Mouse (Mus musculus): ENCODE measurements around the gene Dohh. TPM values are rescaled to one million over a fixed set of nuclear protein-coding genes. Genes with fewer than 3 reads are reported as not detected.

The Dohh gene
- polyA plus RNA-seq, 1 experiment from 2014 or later = 98.7 TPM

DNA sequence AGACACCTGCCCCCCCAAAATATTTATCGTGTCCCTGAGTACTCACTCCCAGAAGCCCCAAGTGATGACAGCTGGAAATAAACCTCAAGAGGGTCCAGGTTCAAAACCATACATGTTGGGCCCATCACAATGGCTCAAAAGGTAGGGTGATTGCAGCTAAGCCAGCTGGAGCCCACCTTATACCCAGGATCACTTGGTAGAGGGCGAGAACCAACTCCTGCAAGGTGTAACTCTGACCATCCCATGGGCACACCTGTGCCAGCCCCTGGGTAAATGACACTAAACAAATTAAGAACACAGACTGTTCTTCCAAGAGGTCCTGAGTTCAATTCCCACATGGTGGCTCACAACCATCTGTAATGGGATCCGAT lies 5.1 kb upstream of the Dohh start:
- WGBS = 62% methylated on average over 3 of the region's 3 CpGs

DNA sequence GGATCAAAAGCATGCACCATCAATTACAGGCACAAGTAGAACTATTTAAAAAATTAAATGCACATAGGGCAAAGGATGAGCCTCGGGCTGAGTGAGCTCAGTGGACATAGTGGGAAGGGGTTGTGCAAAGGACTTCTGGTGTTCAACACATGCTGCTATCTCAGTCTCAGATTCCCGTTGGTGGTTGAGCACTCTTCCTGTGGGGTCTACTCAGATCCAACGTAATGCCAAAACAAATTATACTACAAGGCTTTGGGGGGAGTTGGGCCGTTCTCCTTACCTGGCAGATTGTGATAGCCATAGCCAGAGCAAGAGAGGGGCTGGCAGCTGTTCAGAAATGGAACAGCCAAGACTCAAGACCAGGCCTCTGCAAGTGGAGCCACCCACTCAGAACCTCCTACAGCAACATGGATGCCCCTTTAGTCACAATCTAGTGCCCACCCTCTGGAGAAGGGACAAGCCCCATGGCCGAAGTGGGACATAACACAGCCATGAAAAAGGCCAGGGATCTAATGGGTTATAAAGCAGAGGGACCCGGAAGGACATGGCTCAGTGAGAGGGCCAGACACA lies 4.3 kb upstream of the Dohh start:
- DNase-seq (ENCODE audit: low spot score) = no peak
- peaks cover 19% of the 10 kb centered on the region for H3K36me3 ChIP-seq
- peaks cover 36% of the 10 kb centered on the region for H3K4me1 ChIP-seq
- H3K9me3 ChIP-seq (replicated peaks) = no peaks in the 10 kb centered on the region
- H3K27ac ChIP-seq (replicated peaks) = peak overlapping the region; percentile 97
- no peak overlapping the region for H3K4me3 ChIP-seq
- no peaks in the 10 kb centered on the region for H3K27me3 ChIP-seq (ENCODE audit: low read depth, poor library complexity, severe bottlenecking)
- WGBS = 90% methylated on average over 6 of the region's 6 CpGs

More for the DNA sequence above, 5.1 kb upstream of the Dohh start:
- no peaks in the 10 kb centered on the region for H3K27me3 ChIP-seq (ENCODE audit: low read depth, poor library complexity, severe bottlenecking)
- H3K4me1 ChIP-seq = peaks cover 32% of the 10 kb centered on the region
- peak overlapping the region; percentile 93 for H3K4me3 ChIP-seq
- DNase-seq (ENCODE audit: low spot score) = no peak
- H3K36me3 ChIP-seq = peaks cover 25% of the 10 kb centered on the region
- no peaks in the 10 kb centered on the region for H3K9me3 ChIP-seq (replicated peaks)
- peak overlapping the region; percentile 97 for H3K27ac ChIP-seq (replicated peaks)

DNA sequence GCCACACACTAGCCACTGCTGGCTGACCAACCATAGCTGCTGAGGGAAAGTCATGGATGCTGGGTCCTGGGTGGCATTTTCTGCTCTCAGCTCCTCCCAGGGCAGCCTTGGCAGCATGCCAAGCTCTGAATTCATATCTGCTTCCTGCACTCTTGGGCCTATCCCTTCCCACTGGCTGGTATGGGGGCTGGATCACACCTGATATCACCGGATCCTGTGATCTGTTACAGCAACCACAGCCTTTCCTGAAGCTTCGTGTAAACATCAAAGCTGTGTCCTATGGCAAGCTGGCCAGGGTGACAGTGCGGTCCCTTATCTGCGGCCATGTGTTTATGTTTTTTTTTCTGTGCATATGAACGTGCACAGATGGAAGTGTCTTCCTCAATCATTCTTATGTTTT lies 2.2 kb upstream of the Dohh start:
- DNase-seq (ENCODE audit: low spot score) = no peak
- Histone ChIP-seq H3K36me3 (peaks cover 15% of the 10 kb centered on the region), H3K9me3 (replicated peaks) (no peaks in the 10 kb centered on the region), H3K27me3 (ENCODE audit: low read depth, poor library complexity, severe bottlenecking) (no peaks in the 10 kb centered on the region), H3K27ac (replicated peaks) (no peak overlapping the region), H3K4me1 (peaks cover 34% of the 10 kb centered on the region), H3K4me3 (no peak overlapping the region)
- 88% methylated on average over 5 of the region's 5 CpGs for WGBS

DNA sequence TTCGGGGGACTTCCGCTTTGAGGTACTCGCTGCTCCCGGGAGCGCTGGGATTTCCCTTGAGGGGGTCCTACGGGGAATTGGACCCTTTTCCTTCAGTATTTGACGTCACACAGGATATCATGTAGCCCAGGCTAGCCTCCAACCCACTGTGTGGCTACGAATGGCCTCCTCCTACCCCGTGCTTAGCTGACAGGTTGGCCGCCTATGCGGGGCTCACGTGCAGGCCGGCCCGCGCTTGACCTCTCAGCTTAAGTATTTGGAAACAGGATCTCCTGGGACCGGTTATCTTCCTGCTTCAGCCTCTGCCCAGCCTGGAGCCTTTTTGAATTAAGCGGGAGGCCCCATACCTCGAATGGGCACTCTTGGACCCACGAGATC lies 366 bp downstream of the Dohh start:
- Histone ChIP-seq H3K4me1 (peaks cover 28% of the 10 kb centered on the region), H3K4me3 (peak overlapping the region; percentile 87), H3K9me3 (replicated peaks) (no peaks in the 10 kb centered on the region), H3K36me3 (peaks cover 38% of the 10 kb centered on the region), H3K27me3 (ENCODE audit: low read depth, poor library complexity, severe bottlenecking) (no peaks in the 10 kb centered on the region), H3K27ac (replicated peaks) (peak overlapping the region; percentile 89)
- WGBS = under 1% methylated on average over 19 of the region's 19 CpGs
- no peak for DNase-seq (ENCODE audit: low spot score)

DNA sequence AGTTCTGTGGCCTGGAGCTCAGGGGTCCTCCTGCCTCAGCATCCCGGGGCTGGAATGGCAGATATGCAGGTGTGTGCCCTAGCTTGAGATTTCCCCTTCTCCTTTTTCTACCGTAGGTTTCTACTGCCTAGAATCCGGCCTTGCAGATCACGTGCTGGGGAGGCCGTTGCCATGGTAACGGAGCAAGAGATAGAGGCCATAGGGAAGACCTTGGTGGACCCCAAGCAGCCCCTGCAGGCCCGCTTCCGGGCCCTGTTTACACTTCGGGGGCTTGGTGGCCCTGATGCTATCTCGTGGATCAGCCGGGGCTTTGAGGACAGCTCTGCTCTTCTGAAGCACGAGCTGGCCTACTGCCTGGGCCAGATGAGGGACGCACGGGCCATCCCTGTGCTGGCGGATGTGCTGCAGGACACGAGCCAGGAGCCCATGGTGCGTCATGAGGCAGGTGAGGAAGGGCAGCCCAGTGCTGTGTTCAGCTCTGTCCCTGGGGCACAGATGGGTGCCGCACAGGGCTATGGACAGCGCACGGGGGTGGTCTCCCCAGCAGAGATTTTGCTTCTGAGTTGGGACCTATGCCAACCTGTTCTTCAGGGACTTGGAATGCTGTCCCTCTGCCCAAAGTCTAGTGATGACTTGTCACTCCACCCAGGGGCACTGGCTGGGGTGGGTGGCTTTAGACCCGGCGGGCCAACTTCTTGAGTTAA lies 1.5 kb downstream of the Dohh start:
- DNase-seq (ENCODE audit: low spot score) = no peak
- 88% methylated on average over 22 of the region's 22 CpGs for WGBS
- H3K4me1 ChIP-seq = peaks cover 39% of the 10 kb centered on the region
- no peaks in the 10 kb centered on the region for H3K9me3 ChIP-seq (replicated peaks)
- H3K27ac ChIP-seq (replicated peaks) = 0 out of 2 replicates have a peak overlapping the region, but pooled peaks have one; percentile 89
- H3K36me3 ChIP-seq = peaks cover 44% of the 10 kb centered on the region
- no peaks in the 10 kb centered on the region for H3K27me3 ChIP-seq (ENCODE audit: low read depth, poor library complexity, severe bottlenecking)
- peak overlapping the region; percentile 87 for H3K4me3 ChIP-seq

DNA sequence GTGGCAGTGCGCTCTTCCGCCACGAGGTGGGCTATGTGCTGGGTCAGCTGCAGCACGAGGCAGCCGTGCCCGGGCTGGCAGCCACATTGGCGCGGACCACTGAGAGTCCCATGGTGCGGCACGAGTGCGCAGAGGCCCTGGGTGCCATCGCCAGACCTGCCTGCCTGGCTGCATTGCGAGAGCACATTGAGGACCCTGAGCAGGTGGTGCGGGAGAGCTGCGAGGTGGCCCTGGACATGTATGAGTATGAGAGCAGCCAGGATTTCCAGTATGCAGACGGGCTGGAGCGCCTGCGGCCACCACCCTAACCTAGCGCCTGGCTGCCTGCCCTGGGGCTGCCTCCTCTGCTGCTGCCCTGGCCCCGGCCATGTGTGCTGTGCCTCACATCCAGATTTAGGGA lies 3.5 kb downstream of the Dohh start:
- H3K4me1 ChIP-seq = peaks cover 41% of the 10 kb centered on the region
- H3K36me3 ChIP-seq = peaks cover 50% of the 10 kb centered on the region
- no peaks in the 10 kb centered on the region for H3K27me3 ChIP-seq (ENCODE audit: low read depth, poor library complexity, severe bottlenecking)
- WGBS = 96% methylated on average over 20 of the region's 20 CpGs
- H3K9me3 ChIP-seq (replicated peaks) = no peaks in the 10 kb centered on the region
- DNase-seq (ENCODE audit: low spot score) = no peak
- no peak overlapping the region for H3K27ac ChIP-seq (replicated peaks)
- 0 out of 2 replicates have a peak overlapping the region, but pooled peaks have one; percentile 17 for H3K4me3 ChIP-seq

DNA sequence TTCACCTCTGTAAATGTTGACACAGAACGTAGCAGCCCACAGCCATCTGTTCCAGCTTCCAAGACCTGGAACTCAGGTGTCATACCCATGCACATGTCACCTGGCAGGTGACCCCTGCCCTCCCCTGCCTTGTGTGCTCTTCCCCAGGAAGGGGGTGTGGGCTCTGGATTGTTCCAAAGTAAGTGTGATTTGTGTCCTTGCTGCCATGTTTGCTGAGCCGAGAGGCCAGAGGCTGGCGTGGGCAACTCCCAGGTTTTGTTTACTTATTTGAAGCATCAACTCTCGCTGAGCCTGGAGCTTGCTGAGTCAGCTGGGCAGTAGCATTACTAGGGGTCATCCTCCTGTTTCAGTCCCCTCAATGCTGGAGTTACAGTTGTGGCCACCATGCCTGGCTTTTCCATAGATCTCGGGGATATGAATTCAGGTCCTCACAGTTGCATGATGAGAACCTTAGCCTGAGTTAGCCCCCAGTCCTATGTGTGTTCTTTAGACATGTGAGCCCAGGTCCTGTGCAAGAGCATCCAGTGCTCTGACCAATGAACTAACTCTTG lies 4.4 kb downstream of the Dohh start, which contains the start of gene Gm48552:
Gene Gm48552, plus strand, starts transcription at position 501 of the 551 bp plus-strand sequence.
- peaks cover 50% of the 10 kb centered on the region for H3K36me3 ChIP-seq
- peak within 1 kb of the TSS; percentile 58 for H3K27ac ChIP-seq (replicated peaks)
- no peaks in the 10 kb centered on the region for H3K27me3 ChIP-seq (ENCODE audit: low read depth, poor library complexity, severe bottlenecking)
- H3K4me1 ChIP-seq = peaks cover 50% of the 10 kb centered on the region
- WGBS = 89% methylated on average over 5 of the region's 5 CpGs
- 0 out of 2 replicates have a peak within 1 kb of the TSS, but pooled peaks have one; percentile 17 for H3K4me3 ChIP-seq
- DNase-seq (ENCODE audit: low spot score) = no peak
- no peaks in the 10 kb centered on the region for H3K9me3 ChIP-seq (replicated peaks)

DNA sequence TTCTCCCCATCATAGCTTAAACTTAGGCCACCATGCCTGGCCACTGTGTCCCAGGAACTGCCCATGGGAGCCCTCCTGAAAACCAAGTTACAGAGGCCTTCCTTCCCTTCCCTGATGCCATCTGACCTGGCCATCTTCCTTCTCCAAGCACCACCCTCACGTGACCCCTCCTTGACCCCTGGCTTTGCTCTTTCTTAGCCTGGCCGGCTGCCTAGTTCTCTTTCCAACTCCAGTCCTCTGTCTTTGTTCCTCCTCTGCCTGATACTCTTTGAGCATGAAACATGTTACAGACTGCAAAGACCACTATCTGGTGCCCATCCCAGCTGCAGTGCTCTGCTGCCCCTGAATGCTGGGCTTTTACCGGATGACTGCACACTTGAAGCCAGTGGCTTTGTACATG lies 5.1 kb downstream of the Dohh start:
- Histone ChIP-seq H3K27ac (replicated peaks) (peak overlapping the region; percentile 58), H3K9me3 (replicated peaks) (no peaks in the 10 kb centered on the region), H3K27me3 (ENCODE audit: low read depth, poor library complexity, severe bottlenecking) (0 out of 2 replicates have a peak, but pooled peaks cover 4% of the 10 kb centered on the region), H3K4me1 (peaks cover 57% of the 10 kb centered on the region), H3K4me3 (no peak overlapping the region), H3K36me3 (peaks cover 50% of the 10 kb centered on the region)
- DNase-seq (ENCODE audit: low spot score) = no peak
- 51% methylated on average over 3 of the region's 3 CpGs for WGBS

DNA sequence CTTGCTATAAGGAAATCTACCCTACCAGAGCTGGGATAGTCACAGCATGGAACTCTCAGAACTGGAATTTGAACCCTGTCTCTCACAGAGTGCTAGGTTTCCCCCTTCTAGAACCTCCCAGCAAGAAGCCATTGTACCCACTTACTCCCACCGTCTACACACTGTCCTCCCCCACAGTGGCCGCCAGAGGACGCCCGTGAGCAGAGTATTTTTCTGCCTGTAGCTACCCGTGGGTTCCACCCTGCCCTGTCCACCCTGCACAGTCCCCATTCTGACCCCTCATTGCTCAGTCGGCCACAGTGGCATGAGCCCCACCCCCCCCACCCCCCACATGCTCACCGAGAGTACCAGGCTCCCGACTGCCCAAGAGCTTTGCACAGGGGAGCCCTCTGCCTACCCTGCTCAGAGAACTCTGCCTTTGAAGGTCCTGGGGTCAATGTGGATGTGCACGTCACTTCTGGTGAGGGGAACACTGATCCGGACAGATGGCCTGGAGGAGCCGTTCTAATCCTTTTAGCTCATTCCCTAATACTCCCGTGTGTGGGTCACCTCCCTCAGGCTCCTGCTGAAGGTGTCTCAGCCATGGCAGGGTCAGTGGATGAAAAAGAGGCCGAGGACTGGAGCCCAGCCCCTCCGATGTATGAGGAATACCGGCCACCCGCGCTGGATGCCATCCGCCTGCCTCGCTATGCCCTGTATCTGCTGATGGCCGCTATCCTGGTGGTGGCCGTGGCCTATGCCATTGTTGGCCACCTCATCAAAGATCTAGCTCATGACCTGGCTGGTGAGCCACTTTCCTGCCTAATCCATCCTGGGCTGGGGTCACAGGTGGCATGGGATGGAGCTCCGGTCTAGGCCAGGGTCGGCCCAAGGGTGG lies 5.8 kb downstream of the Dohh start:
- H3K27me3 ChIP-seq (ENCODE audit: low read depth, poor library complexity, severe bottlenecking) = 0 out of 2 replicates have a peak, but pooled peaks cover 4% of the 10 kb centered on the region
- WGBS = 55% methylated on average over 23 of the region's 23 CpGs
- peaks cover 51% of the 10 kb centered on the region for H3K4me1 ChIP-seq
- H3K27ac ChIP-seq (replicated peaks) = peak overlapping the region; percentile 58
- H3K36me3 ChIP-seq = peaks cover 50% of the 10 kb centered on the region
- H3K4me3 ChIP-seq = no peak overlapping the region
- H3K9me3 ChIP-seq (replicated peaks) = no peaks in the 10 kb centered on the region
- DNase-seq (ENCODE audit: low spot score) = peak; percentile 76

DNA sequence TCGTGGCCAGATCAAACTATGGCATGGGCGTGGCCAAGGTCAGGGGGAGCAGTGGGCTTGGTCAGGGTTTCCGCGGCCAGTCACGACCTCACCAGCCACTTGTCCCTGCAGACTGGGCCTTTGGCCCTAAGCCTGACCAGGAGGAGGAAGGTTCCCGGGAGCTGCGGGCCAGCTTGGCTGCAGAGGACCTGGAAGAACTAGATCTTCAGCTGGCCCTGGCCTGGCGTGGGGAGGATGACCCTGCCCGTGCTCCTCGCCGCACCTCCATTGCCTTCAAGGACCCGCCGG lies 6.4 kb downstream of the Dohh start:
- Histone ChIP-seq H3K4me1 (peaks cover 45% of the 10 kb centered on the region), H3K36me3 (peaks cover 49% of the 10 kb centered on the region), H3K4me3 (no peak overlapping the region), H3K27ac (replicated peaks) (peak overlapping the region; percentile 24; the same call in 1 of the 2 replicates), H3K9me3 (replicated peaks) (no peaks in the 10 kb centered on the region), H3K27me3 (ENCODE audit: low read depth, poor library complexity, severe bottlenecking) (0 out of 2 replicates have a peak, but pooled peaks cover 4% of the 10 kb centered on the region)
- DNase-seq (ENCODE audit: low spot score) = no peak
- 93% methylated on average over 13 of the region's 13 CpGs for WGBS

DNA sequence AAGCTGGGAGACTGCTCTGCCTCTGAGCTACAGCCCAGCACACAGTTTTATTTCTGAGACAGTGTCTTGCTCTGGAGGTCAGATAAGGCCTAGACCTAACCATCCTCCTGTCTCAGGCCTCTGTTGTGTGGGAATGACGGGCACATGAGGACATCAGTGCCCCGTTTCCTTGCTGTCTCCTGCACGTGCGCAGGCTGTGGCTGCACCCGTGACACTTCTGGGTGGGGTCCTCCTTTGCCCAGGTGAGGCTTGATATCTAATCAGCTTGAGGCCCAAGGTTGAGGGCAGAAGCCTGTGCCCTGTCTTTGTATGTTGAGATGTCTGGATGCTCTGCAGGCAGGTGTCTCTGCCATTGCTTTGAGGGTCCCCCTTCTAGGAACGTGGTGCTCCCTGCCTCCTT lies 8.0 kb downstream of the Dohh start:
- Histone ChIP-seq H3K4me1 (peaks cover 50% of the 10 kb centered on the region), H3K9me3 (replicated peaks) (no peaks in the 10 kb centered on the region), H3K27ac (replicated peaks) (0 out of 2 replicates have a peak overlapping the region, but pooled peaks have one; percentile 69), H3K36me3 (peaks cover 33% of the 10 kb centered on the region), H3K4me3 (no peak overlapping the region), H3K27me3 (ENCODE audit: low read depth, poor library complexity, severe bottlenecking) (peaks cover 14% of the 10 kb centered on the region)
- DNase-seq (ENCODE audit: low spot score) = no peak
- WGBS = 84% methylated on average over 6 of the region's 6 CpGs

DNA sequence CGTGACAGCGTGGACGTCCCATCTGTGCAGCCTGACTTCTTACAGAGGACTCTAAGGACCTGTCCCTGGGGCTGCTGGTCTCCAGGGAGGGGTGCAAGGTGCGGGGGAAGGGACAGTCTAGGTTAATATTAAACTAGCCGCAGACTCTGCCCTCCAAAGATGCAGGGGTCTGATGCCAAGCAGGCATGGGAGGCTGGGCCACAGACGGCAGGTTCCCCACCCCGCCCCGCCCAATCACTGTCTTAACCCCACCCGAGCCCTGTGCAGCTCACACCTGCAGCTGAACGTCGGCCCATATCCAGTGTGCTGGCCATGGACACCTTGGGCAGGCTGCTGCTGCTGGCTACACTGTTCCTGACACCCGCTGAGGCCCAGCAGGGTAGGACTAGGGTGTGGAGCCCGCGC lies 8.6 kb downstream of the Dohh start, which contains the start of gene Smim24:
Gene Smim24, plus strand, starts transcription at position 271 of the 405 bp plus-strand sequence.
- Histone ChIP-seq H3K27me3 (ENCODE audit: low read depth, poor library complexity, severe bottlenecking) (peaks cover 19% of the 10 kb centered on the region), H3K36me3 (peaks cover 28% of the 10 kb centered on the region), H3K9me3 (replicated peaks) (no peaks in the 10 kb centered on the region), H3K27ac (replicated peaks) (peak within 1 kb of the TSS; percentile 69), H3K4me3 (peak within 1 kb of the TSS; percentile 38), H3K4me1 (peaks cover 54% of the 10 kb centered on the region)
- DNase-seq (ENCODE audit: low spot score) = no peak
- 68% methylated on average over 14 of the region's 14 CpGs for WGBS

Measured in midbrain, embryonic 10.5 days (tissue).